Mouse (Mus musculus) myocyte (in vitro differentiated cells): ENCODE measurements around the gene Gpr158. TPM values are rescaled to one million over a fixed set of nuclear protein-coding genes. Genes with fewer than 3 reads are reported as not detected.

Experiments
- H3K27me3 ChIP-seq: one replicate; pipeline ENCODE4 v1.6.1; 2011; ENCODE audit not compliant: control insufficient read depth, insufficient read depth, insufficient read length
- H3K36me3 ChIP-seq: one replicate; pipeline ENCODE4 v1.6.1; 2011; ENCODE audit not compliant: control insufficient read depth, insufficient read depth
- H3K4me2 ChIP-seq: one replicate; pipeline ENCODE4 v1.6.1; 2011; ENCODE audit warnings: low read depth, control low read depth
- H3K4me3 ChIP-seq: one replicate; pipeline ENCODE4 v1.5.1; 2011; ENCODE audit warnings: mild to moderate bottlenecking, control low read depth, moderate library complexity
- H3K79me2 ChIP-seq: one replicate; pipeline ENCODE4 v1.6.1; 2011; ENCODE audit not compliant: control insufficient read depth, insufficient read depth
- H3ac ChIP-seq: one replicate; pipeline ENCODE4 v1.6.1; 2011; ENCODE audit not compliant: control insufficient read depth, insufficient read length
- CEBPB ChIP-seq: IDR thresholded peaks from 2 replicates; pipeline ENCODE4 v1.6.1; 2011; ENCODE audit warnings: mild to moderate bottlenecking, moderate library complexity; ENCODE audit not compliant: poor library complexity, insufficient read depth, severe bottlenecking
- E2F4 ChIP-seq: IDR thresholded peaks from one replicate; pipeline ENCODE4 v1.6.1; 2011; ENCODE audit warnings: mild to moderate bottlenecking, control low read depth, moderate library complexity; ENCODE audit not compliant: insufficient read depth
- MAX ChIP-seq: IDR thresholded peaks from one replicate; pipeline ENCODE4 v1.6.1; 2011; ENCODE audit warnings: low read depth, mild to moderate bottlenecking, control low read depth
- MYOD1 ChIP-seq, 3 experiments: IDR thresholded peaks; one replicate each; pipeline ENCODE4 v1.6.1; 2011; ENCODE audit warnings: control low read depth in 2 of 3, low read depth in 2 of 3, mild to moderate bottlenecking in 2 of 3, moderate library complexity in 1 of 3; ENCODE audit not compliant: insufficient read length in 2 of 3, control insufficient read depth in 1 of 3
- MYOG ChIP-seq, 3 experiments: IDR thresholded peaks; one replicate each; pipeline ENCODE4 v1.6.1; 2011; ENCODE audit warnings: control low read depth in 2 of 3, low read depth in 2 of 3, mild to moderate bottlenecking in 2 of 3; ENCODE audit not compliant: insufficient read length in 2 of 3, control insufficient read depth in 1 of 3, insufficient read depth in 1 of 3
- POLR2A ChIP-seq: IDR thresholded peaks from one replicate; pipeline ENCODE4 v1.6.1; 2011; ENCODE audit warnings: low read depth, mild to moderate bottlenecking, control low read depth, moderate library complexity; ENCODE audit not compliant: insufficient read length
- POLR2AphosphoS2 ChIP-seq: IDR thresholded peaks from one replicate; pipeline ENCODE4 v1.6.1; 2011; ENCODE audit warnings: low read depth, control low read depth; ENCODE audit not compliant: insufficient read length
- REST ChIP-seq: IDR thresholded peaks from one replicate; pipeline ENCODE4 v1.6.1; 2011; ENCODE audit warnings: mild to moderate bottlenecking, control low read depth, moderate library complexity; ENCODE audit not compliant: insufficient read depth, insufficient read length
- SRF ChIP-seq: IDR thresholded peaks from one replicate; pipeline ENCODE4 v1.6.1; 2011; ENCODE audit warnings: low read depth; ENCODE audit not compliant: control insufficient read depth, insufficient read length
- TCF12 ChIP-seq: IDR thresholded peaks from one replicate; pipeline ENCODE4 v1.6.1; 2011; ENCODE audit warnings: mild to moderate bottlenecking, control low read depth; ENCODE audit not compliant: poor library complexity, insufficient read depth, severe bottlenecking
- TCF3 ChIP-seq: IDR thresholded peaks from one replicate; pipeline ENCODE4 v1.6.1; 2011; ENCODE audit warnings: low read depth, control low read depth; ENCODE audit not compliant: insufficient read length
- USF1 ChIP-seq: IDR thresholded peaks from one replicate; pipeline ENCODE4 v1.6.1; 2011; ENCODE audit warnings: low read depth, mild to moderate bottlenecking, control low read depth, moderate library complexity
- polyA plus RNA-seq: library from polyadenylated mRNA; unstranded; fragments of >200 nt; fragmentation: generic; extraction: Trizol; gene quantifications from one replicate; pipeline ENCODE4 v1.2.1, GENCODE M21; 2012; ENCODE audit warnings: missing spikeins

The Gpr158 gene
- polyA plus RNA-seq, 1 experiment = not detected

GRCm38 (mm10) chr2:21783721-21784120 lies 416.4 kb downstream of the Gpr158 start:
- TF ChIP-seq MYOG (IDR thresholded peaks at IDR 0.05; ENCODE audit: control insufficient read depth in 1 of 3, insufficient read depth in 1 of 3, insufficient read length in 2 of 3, low read depth in 2 of 3) = no peak
- TF ChIP-seq TCF3 = no peak
- no peak for TF ChIP-seq CEBPB
- no peak for TF ChIP-seq POLR2AphosphoS2
- no peak for TF ChIP-seq MYOD1 (IDR thresholded peaks at IDR 0.05; ENCODE audit: control insufficient read depth in 1 of 3, insufficient read length in 2 of 3, low read depth in 2 of 3)
- no peak for TF ChIP-seq USF1
- no peak for TF ChIP-seq REST
- no peak for TF ChIP-seq TCF12
- Histone ChIP-seq H3K79me2 (no peaks in the 10 kb centered on the region), H3K27me3 (no peaks in the 10 kb centered on the region)

GRCm38 (mm10) chr2:21793156-21793555 lies 425.8 kb downstream of the Gpr158 start:
- Histone ChIP-seq H3K4me3 (no peak overlapping the region), H3K4me2 (no peak overlapping the region), H3K36me3 (no peaks in the 10 kb centered on the region), H3K27me3 (no peaks in the 10 kb centered on the region), H3ac (no peak overlapping the region), H3K79me2 (no peaks in the 10 kb centered on the region)
- TF ChIP-seq E2F4 (no peak), USF1 (no peak), MAX (no peak), MYOD1 (IDR thresholded peaks at IDR 0.05; ENCODE audit: control insufficient read depth in 1 of 3, insufficient read length in 2 of 3, low read depth in 2 of 3) (no peak), MYOG (IDR thresholded peaks at IDR 0.05; ENCODE audit: control insufficient read depth in 1 of 3, insufficient read depth in 1 of 3, insufficient read length in 2 of 3, low read depth in 2 of 3) (no peak), TCF3 (no peak), POLR2AphosphoS2 (no peak), POLR2A (no peak), SRF (no peak), CEBPB (no peak), TCF12 (no peak), REST (no peak)

More at GRCm38 (mm10) chr2:21783721-21784120, 416.4 kb downstream of the Gpr158 start:
- H3K4me2 ChIP-seq = no peak overlapping the region
- H3K4me3 ChIP-seq = no peak overlapping the region
- H3K36me3 ChIP-seq = no peaks in the 10 kb centered on the region
- no peak overlapping the region for H3ac ChIP-seq

GRCm38 (mm10) chr2:21799616-21800015 lies 432.3 kb downstream of the Gpr158 start:
- Histone ChIP-seq H3K27me3 (no peaks in the 10 kb centered on the region), H3K4me2 (no peak overlapping the region), H3K79me2 (no peaks in the 10 kb centered on the region), H3ac (no peak overlapping the region), H3K4me3 (no peak overlapping the region), H3K36me3 (no peaks in the 10 kb centered on the region)
- TF ChIP-seq MYOD1 (IDR thresholded peaks at IDR 0.05; ENCODE audit: control insufficient read depth in 1 of 3, insufficient read length in 2 of 3, low read depth in 2 of 3) (no peak), E2F4 (no peak), POLR2AphosphoS2 (no peak), MYOG (IDR thresholded peaks at IDR 0.05; ENCODE audit: control insufficient read depth in 1 of 3, insufficient read depth in 1 of 3, insufficient read length in 2 of 3, low read depth in 2 of 3) (no peak), POLR2A (no peak)

- no peaks in the 10 kb centered on the region for H3K27me3 ChIP-seq
- H3K36me3 ChIP-seq = no peaks in the 10 kb centered on the region
- H3ac ChIP-seq = no peak overlapping the region
- no peaks in the 10 kb centered on the region for H3K79me2 ChIP-seq
- no peak overlapping the region for H3K4me3 ChIP-seq
- H3K4me2 ChIP-seq = no peak overlapping the region
- TF ChIP-seq SRF (no peak), E2F4 (no peak), TCF3 (no peak), MAX (no peak), CEBPB (no peak), MYOD1 (IDR thresholded peaks at IDR 0.05; ENCODE audit: control insufficient read depth in 1 of 3, insufficient read length in 2 of 3, low read depth in 2 of 3) (no peak), TCF12 (no peak), POLR2AphosphoS2 (no peak), MYOG (IDR thresholded peaks at IDR 0.05; ENCODE audit: control insufficient read depth in 1 of 3, insufficient read depth in 1 of 3, insufficient read length in 2 of 3, low read depth in 2 of 3) (no peak), REST (no peak), POLR2A (no peak), USF1 (no peak)
Measured at GRCm38 (mm10) chr2:21800045-21800444, 432.7 kb downstream of the Gpr158 start.

GRCm38 (mm10) chr2:21808510-21808909 lies 441.2 kb downstream of the Gpr158 start:
- Histone ChIP-seq H3K79me2 (no peaks in the 10 kb centered on the region), H3K27me3 (no peaks in the 10 kb centered on the region), H3K36me3 (no peaks in the 10 kb centered on the region), H3ac (no peak overlapping the region), H3K4me3 (no peak overlapping the region), H3K4me2 (no peak overlapping the region)
- TF ChIP-seq CEBPB (no peak), POLR2A (no peak), MYOG (IDR thresholded peaks at IDR 0.05; ENCODE audit: control insufficient read depth in 1 of 3, insufficient read depth in 1 of 3, insufficient read length in 2 of 3, low read depth in 2 of 3) (no peak), SRF (no peak), POLR2AphosphoS2 (no peak), USF1 (no peak), E2F4 (no peak), MAX (no peak), TCF3 (no peak), MYOD1 (IDR thresholded peaks at IDR 0.05; ENCODE audit: control insufficient read depth in 1 of 3, insufficient read length in 2 of 3, low read depth in 2 of 3) (no peak), REST (no peak), TCF12 (no peak)
